Mouse (Mus musculus) midbrain, embryonic 15.5 days (tissue): ENCODE measurements around the gene Gm11096. TPM values are rescaled to one million over a fixed set of nuclear protein-coding genes. Genes with fewer than 3 reads are reported as not detected.

ENCODE experiments used
- ATAC-seq: fragments of 200-750 bp; cut with Nextera tagmentation; replicated peaks from 2 replicates; pipeline ENCODE4 v1.8.0; 2017; ENCODE audit warnings: moderate TSS enrichment
- H3K27ac ChIP-seq: fragments of 300-500 bp; sonication (generic); 2 replicates; pipeline ENCODE4 v1.5.1; 2015; ENCODE audit warnings: mild to moderate bottlenecking, inconsistent platforms
- H3K27me3 ChIP-seq: fragments of 300-500 bp; sonication (generic); replicated peaks from 2 replicates; pipeline ENCODE4 v1.6.1; 2015; ENCODE audit warnings: inconsistent platforms
- H3K36me3 ChIP-seq: fragments of 300-500 bp; sonication (generic); replicated peaks from 2 replicates; pipeline ENCODE4 v1.6.1; 2015; ENCODE audit warnings: inconsistent platforms
- H3K4me1 ChIP-seq: fragments of 300-500 bp; sonication (generic); 2 replicates; pipeline ENCODE4 v1.6.1; 2015; ENCODE audit warnings: inconsistent platforms
- H3K4me2 ChIP-seq: fragments of 300-500 bp; sonication (generic); 2 replicates; pipeline ENCODE4 v1.6.1; 2015; ENCODE audit warnings: inconsistent platforms, mild to moderate bottlenecking, moderate library complexity
- H3K4me3 ChIP-seq: fragments of 300-500 bp; sonication (generic); 2 replicates; pipeline ENCODE4 v1.5.1; 2015; ENCODE audit warnings: mild to moderate bottlenecking, inconsistent platforms
- H3K9ac ChIP-seq: fragments of 300-500 bp; sonication (generic); 2 replicates; pipeline ENCODE4 v1.6.1; 2015; ENCODE audit warnings: mild to moderate bottlenecking, inconsistent platforms
- H3K9me3 ChIP-seq: fragments of 300-500 bp; sonication (generic); 2 replicates; pipeline ENCODE4 v1.6.1; 2016; ENCODE audit warnings: inconsistent platforms
- WGBS: fragments of 180-500 bp; shearing (Covaris S2); methylation state at CpG from one replicate; pipeline ENCODE4 v1.1.7; 2015; ENCODE audit warnings: mixed read lengths; 5-methylcytosine and 5-hydroxymethylcytosine counted together
- polyA plus RNA-seq: library from polyadenylated mRNA; unstranded; fragments of >200 nt; fragmentation: Nextera tagmentation; extraction: Ambion mirVana; gene quantifications from 2 replicates; pipeline ENCODE4 v1.2.1, GENCODE M21; 2015

The Gm11096 gene
- polyA plus RNA-seq, 1 experiment from 2014 or later: not detected

- no peak overlapping the region for H3K9ac ChIP-seq
- no peaks in the 10 kb centered on the region for H3K27me3 ChIP-seq
- H3K4me2 ChIP-seq: no peak overlapping the region
- H3K36me3 ChIP-seq: no peaks in the 10 kb centered on the region
- ATAC-seq: no peak
- H3K9me3 ChIP-seq: no peaks in the 10 kb centered on the region
- no peak overlapping the region for H3K27ac ChIP-seq
- H3K4me1 ChIP-seq: no peaks in the 10 kb centered on the region
- no peak overlapping the region for H3K4me3 ChIP-seq
- WGBS: 80% methylated on average over 7 of the region's 7 CpGs
Measured at GRCm38 (mm10) chr17:81427245-81427644, 14.3 kb upstream of the Gm11096 start.

DNA sequence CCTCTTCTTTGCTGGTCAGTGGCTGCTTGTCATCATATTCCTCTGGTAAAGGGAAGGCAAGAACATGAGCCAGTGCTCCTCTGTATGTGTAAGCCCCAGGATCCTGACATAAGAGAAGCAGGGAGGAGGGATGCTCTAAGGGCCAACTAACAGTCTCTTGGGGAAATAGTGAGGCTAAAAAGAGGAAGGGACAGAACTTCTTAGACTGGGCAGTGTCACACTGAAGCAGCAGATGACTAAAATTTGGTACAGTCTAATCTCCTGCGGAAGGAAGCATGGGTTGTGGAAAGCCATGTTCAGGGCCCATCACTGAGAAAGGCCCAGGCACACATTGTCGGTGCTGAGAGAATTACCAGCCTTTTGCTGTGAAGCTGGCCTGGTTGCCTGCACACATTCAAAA is 8.8 kb upstream of the Gm11096 start:
- ATAC-seq: no peak
- H3K4me1 ChIP-seq: no peaks in the 10 kb centered on the region; the same call in 1 of the 2 replicates
- no peaks in the 10 kb centered on the region for H3K9me3 ChIP-seq
- no peak overlapping the region for H3K4me3 ChIP-seq
- H3K27ac ChIP-seq: no peak overlapping the region
- H3K4me2 ChIP-seq: no peak overlapping the region
- H3K27me3 ChIP-seq: no peaks in the 10 kb centered on the region
- 86% methylated on average over 2 of the region's 2 CpGs for WGBS
- peaks cover 2% of the 10 kb centered on the region; the same call in 1 of the 2 replicates for H3K36me3 ChIP-seq
- no peak overlapping the region for H3K9ac ChIP-seq

DNA sequence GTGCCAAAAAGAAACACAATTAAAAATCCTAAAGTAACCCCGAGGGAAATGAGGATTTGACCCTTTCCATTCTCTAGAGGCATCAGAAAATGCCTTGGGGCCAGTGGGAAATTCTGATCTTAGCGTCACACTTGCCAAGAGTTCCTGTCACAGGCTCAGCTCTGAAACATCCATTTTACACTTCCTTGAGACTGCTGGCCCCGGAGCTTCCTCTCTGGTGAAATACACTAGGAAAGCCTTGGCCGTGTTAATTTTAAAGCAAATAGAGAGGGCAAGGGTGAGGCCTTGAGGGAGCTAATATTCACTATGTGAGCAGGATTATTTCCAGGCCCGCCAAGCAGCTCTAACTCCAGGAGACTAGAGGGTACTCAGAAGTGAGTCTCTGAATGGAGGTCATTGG is 8.4 kb upstream of the Gm11096 start:
- Histone ChIP-seq H3K27me3 (no peaks in the 10 kb centered on the region), H3K9me3 (no peaks in the 10 kb centered on the region), H3K36me3 (peaks cover 2% of the 10 kb centered on the region; the same call in 1 of the 2 replicates), H3K4me3 (no peak overlapping the region), H3K9ac (no peak overlapping the region), H3K4me1 (no peaks in the 10 kb centered on the region; the same call in 1 of the 2 replicates), H3K27ac (no peak overlapping the region), H3K4me2 (no peak overlapping the region)
- ATAC-seq: no peak
- WGBS: 46% methylated on average over 5 of the region's 5 CpGs

DNA sequence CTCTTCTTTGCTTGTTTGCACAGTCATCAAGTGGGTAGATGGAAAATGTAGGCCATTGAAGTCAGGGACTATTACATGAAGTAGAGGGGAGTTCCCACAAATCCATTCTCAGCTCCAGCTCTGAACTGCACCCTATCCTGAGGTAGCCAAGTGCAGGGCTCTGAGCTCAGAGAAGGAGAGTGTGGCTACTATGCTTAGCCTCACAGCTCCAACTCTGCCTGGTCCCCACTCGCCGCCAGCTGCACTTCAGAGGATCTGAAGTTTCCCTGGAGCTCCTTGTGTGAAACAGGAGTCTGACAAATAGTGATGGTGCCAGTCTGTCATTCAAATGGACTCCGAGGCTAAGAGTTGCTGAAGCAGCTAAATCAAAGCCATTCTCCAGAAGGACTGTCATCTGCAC is 13.7 kb downstream of the Gm11096 start:
- WGBS: 48% methylated on average over 3 of the region's 3 CpGs
- Histone ChIP-seq H3K27me3 (no peaks in the 10 kb centered on the region), H3K9ac (no peak overlapping the region), H3K4me3 (no peak overlapping the region), H3K4me1 (peaks cover 4% of the 10 kb centered on the region; the same call in 1 of the 2 replicates), H3K36me3 (no peaks in the 10 kb centered on the region), H3K4me2 (no peak overlapping the region), H3K27ac (no peak overlapping the region), H3K9me3 (no peaks in the 10 kb centered on the region)
- ATAC-seq: no peak

GRCm38 (mm10) chr17:81455977-81456376 is 14.4 kb downstream of the Gm11096 start:
- 89% methylated on average over 7 of the region's 7 CpGs for WGBS
- H3K4me2 ChIP-seq: no peak overlapping the region

DNA sequence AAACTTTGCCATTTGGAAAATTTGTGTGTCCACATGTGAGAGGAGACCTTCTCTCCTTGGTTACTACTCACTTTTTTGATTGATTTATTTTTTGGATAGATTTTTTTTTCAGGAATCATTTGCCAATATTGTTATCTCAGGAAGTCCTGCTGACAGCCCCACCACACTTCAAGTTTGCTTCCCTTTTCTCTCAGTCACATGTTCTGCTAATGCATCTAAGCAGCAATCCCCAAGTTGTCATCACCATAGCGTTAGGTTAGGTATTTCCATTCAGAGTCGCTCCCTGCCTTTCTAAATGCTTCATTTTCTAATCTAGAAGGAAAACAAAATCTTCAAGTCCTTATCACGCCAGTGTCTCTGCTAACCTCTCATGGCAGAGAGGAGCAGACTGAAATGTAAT is 17.8 kb downstream of the Gm11096 start:
- Histone ChIP-seq H3K27me3 (no peaks in the 10 kb centered on the region), H3K4me2 (no peak overlapping the region), H3K36me3 (no peaks in the 10 kb centered on the region), H3K9me3 (no peaks in the 10 kb centered on the region), H3K4me3 (no peak overlapping the region), H3K9ac (no peak overlapping the region), H3K4me1 (peaks cover 4% of the 10 kb centered on the region; the same call in 1 of the 2 replicates), H3K27ac (no peak overlapping the region)
- ATAC-seq: no peak
- 83% methylated on average over 3 of the region's 3 CpGs for WGBS

More at GRCm38 (mm10) chr17:81455977-81456376, 14.4 kb downstream of the Gm11096 start:
- H3K4me1 ChIP-seq: peaks cover 4% of the 10 kb centered on the region; the same call in 1 of the 2 replicates
- H3K36me3 ChIP-seq: no peaks in the 10 kb centered on the region
- no peak overlapping the region for H3K9ac ChIP-seq
- no peaks in the 10 kb centered on the region for H3K9me3 ChIP-seq
- no peak for ATAC-seq
- no peaks in the 10 kb centered on the region for H3K27me3 ChIP-seq
- H3K27ac ChIP-seq: no peak overlapping the region
- no peak overlapping the region for H3K4me3 ChIP-seq

GRCm38 (mm10) chr17:81468941-81469340 is 27.4 kb downstream of the Gm11096 start:
- Histone ChIP-seq H3K9me3 (no peaks in the 10 kb centered on the region), H3K27ac (no peak overlapping the region), H3K4me1 (no peaks in the 10 kb centered on the region), H3K4me2 (no peak overlapping the region), H3K36me3 (no peaks in the 10 kb centered on the region), H3K4me3 (no peak overlapping the region), H3K9ac (no peak overlapping the region), H3K27me3 (no peaks in the 10 kb centered on the region)
- 91% methylated on average over 5 of the region's 5 CpGs for WGBS
- no peak for ATAC-seq

GRCm38 (mm10) chr17:81473363-81473762 is 31.8 kb downstream of the Gm11096 start:
- Histone ChIP-seq H3K9ac (no peak overlapping the region), H3K4me3 (no peak overlapping the region), H3K27ac (no peak overlapping the region), H3K4me2 (no peak overlapping the region), H3K4me1 (no peaks in the 10 kb centered on the region), H3K36me3 (no peaks in the 10 kb centered on the region), H3K9me3 (no peaks in the 10 kb centered on the region), H3K27me3 (no peaks in the 10 kb centered on the region)
- 30% methylated on average over 3 of the region's 3 CpGs for WGBS
- no peak for ATAC-seq

- Histone ChIP-seq H3K36me3 (no peaks in the 10 kb centered on the region), H3K4me2 (no peak overlapping the region), H3K4me1 (peaks cover 9% of the 10 kb centered on the region), H3K9ac (no peak overlapping the region), H3K4me3 (no peak overlapping the region), H3K9me3 (no peaks in the 10 kb centered on the region), H3K27ac (no peak overlapping the region), H3K27me3 (no peaks in the 10 kb centered on the region)
- no peak for ATAC-seq
- 78% methylated on average over 1 of the region's 1 CpGs for WGBS
Measured at GRCm38 (mm10) chr17:81477420-81477819, 35.9 kb downstream of the Gm11096 start.

- no peak overlapping the region for H3K4me3 ChIP-seq
- no peak overlapping the region for H3K9ac ChIP-seq
- peak; percentile 51 for ATAC-seq
- no peaks in the 10 kb centered on the region for H3K9me3 ChIP-seq
- peak overlapping the region; percentile 13; the same call in 1 of the 2 replicates for H3K4me2 ChIP-seq
- WGBS: 36% methylated on average over 4 of the region's 4 CpGs
- no peaks in the 10 kb centered on the region for H3K36me3 ChIP-seq
- no peak overlapping the region for H3K27ac ChIP-seq
- H3K27me3 ChIP-seq: no peaks in the 10 kb centered on the region
- H3K4me1 ChIP-seq: peaks cover 9% of the 10 kb centered on the region
Measured at GRCm38 (mm10) chr17:81479807-81480206, 38.2 kb downstream of the Gm11096 start.

DNA sequence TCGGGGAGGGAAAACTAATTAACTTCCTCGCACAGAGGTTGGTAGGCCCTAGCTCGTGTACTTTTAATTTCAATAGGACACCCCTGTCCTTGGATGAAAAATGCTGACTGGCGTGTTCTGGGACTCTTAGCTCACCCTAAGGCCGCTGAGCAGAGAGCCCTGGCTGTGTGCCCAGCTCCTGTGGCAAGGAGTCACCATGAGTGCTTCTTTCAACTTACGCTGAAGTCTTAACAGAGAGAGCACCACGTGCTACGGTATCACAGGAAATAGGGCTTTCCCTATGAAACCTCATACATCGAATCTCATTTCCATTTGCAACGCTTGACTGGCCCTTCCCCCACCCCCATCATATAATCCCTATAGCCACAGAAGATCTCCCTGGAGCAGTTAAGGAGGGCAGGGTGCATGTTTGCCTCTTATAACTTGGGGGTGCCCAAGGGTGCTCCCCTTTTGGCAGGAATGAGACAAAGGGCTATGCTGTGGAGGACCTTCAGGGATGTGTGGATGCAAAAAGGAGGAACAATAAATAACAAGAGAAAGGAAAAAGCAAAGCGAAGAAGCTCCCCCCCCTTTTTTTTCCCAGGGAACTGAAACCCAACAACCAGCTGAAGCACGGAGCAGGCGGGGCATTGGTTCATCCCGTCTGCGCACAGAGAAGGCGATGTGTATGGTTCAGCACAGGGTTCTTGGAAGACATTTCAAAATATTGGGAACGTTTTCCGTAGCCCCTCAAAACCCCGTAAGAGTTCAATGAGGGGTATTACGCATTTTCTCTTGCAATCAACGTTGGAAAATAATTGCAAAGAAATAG is 39.0 kb downstream of the Gm11096 start:
- Histone ChIP-seq H3K4me3 (no peak overlapping the region), H3K9ac (no peak overlapping the region), H3K36me3 (no peaks in the 10 kb centered on the region), H3K27me3 (no peaks in the 10 kb centered on the region), H3K4me1 (peaks cover 9% of the 10 kb centered on the region), H3K9me3 (no peaks in the 10 kb centered on the region), H3K4me2 (peak overlapping the region; percentile 13; the same call in 1 of the 2 replicates), H3K27ac (peak overlapping the region; percentile 36)
- peak; percentile 87 for ATAC-seq
- WGBS: 50% methylated on average over 21 of the region's 21 CpGs

GRCm38 (mm10) chr17:81481843-81482490 is 40.4 kb downstream of the Gm11096 start:
- Histone ChIP-seq H3K4me2 (no peak overlapping the region), H3K9me3 (no peaks in the 10 kb centered on the region), H3K36me3 (no peaks in the 10 kb centered on the region), H3K27me3 (no peaks in the 10 kb centered on the region), H3K27ac (peak overlapping the region; percentile 8; the same call in 1 of the 2 replicates), H3K9ac (no peak overlapping the region), H3K4me3 (no peak overlapping the region), H3K4me1 (peaks cover 9% of the 10 kb centered on the region)
- ATAC-seq: peak; percentile 38
- 51% methylated on average over 11 of the region's 11 CpGs for WGBS
